Mouse (Mus musculus): ENCODE data around the gene Gm10031. TPM values are rescaled to one million over a fixed set of nuclear protein-coding genes. Genes with fewer than 3 reads are reported as not detected.
A peak's percentile ranks its signal among the peaks of the same experiment; 100 is the strongest.

Gene Gm10031
- polyA plus RNA-seq, 1 experiment from 2014 or later, result 0.91 TPM

DNA sequence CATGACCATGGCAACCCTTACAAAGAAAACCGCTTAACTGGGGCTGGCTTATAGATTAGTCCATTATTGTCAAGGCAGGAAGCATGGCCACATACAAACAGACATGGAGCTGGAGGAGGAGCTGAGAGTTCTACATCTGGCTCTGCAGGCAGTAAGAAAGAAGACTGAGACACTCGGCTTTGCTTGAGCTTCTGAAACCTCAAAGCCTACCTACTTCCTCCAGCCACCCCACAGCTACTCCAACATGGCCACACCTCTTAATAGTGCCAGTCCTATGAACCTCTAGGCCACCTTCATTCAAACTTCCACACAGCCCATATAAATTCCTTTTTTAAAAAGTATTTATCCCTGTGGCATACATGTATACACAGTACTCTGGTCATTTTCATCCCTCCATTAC is 13.2 kb downstream of the Gm10031 start:
- H3K27ac ChIP-seq (ENCODE audit: low read depth, low read length), result no peak overlapping the region
- no peaks in the 10 kb centered on the region for H3K9me3 ChIP-seq (ENCODE audit: control insufficient read depth, low read length)
- no peaks in the 10 kb centered on the region for H3K36me3 ChIP-seq (ENCODE audit: control insufficient read depth, insufficient read depth, low read length)
- ATAC-seq, result no peak
- no peak overlapping the region for H3K4me2 ChIP-seq (ENCODE audit: low read length)
- no peaks in the 10 kb centered on the region for H3K27me3 ChIP-seq (replicated peaks; ENCODE audit: control insufficient read depth, insufficient read depth, low read length)
- no peaks in the 10 kb centered on the region for H3K4me1 ChIP-seq (ENCODE audit: control insufficient read depth, insufficient read depth, low read depth, low read length)
- 72% methylated on average over 2 of the region's 2 CpGs for WGBS
- H3K9ac ChIP-seq (ENCODE audit: low read depth, low read length), result no peak overlapping the region
- no peak overlapping the region for H3K4me3 ChIP-seq (ENCODE audit: low read length)

DNA sequence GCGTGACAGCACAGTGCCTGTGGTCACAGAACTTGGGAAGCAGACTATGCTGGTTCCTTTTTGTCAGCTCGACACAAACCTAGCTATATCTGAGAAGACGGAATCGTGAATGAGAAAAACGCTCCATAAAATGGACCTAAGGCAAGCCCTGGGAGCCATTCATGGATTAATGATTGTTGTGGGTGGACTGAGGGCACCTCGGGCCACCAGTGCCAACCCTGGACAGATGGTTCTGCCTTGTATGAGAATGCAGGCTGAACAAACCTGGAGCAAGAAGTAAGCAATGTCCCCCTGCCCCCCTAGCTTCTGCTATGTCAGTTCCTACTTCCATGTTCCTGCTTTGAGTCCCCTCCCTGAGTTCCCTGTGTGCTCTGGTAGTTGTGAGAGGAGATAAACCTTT is 13.9 kb downstream of the Gm10031 start:
- no peak overlapping the region for H3K27ac ChIP-seq (ENCODE audit: low read depth, low read length)
- no peaks in the 10 kb centered on the region for H3K36me3 ChIP-seq (ENCODE audit: control insufficient read depth, insufficient read depth, low read length)
- H3K4me3 ChIP-seq (ENCODE audit: low read length), result no peak overlapping the region
- no peaks in the 10 kb centered on the region for H3K9me3 ChIP-seq (ENCODE audit: control insufficient read depth, low read length)
- no peak overlapping the region for H3K4me2 ChIP-seq (ENCODE audit: low read length)
- no peak overlapping the region for H3K9ac ChIP-seq (ENCODE audit: low read depth, low read length)
- no peaks in the 10 kb centered on the region for H3K4me1 ChIP-seq (ENCODE audit: control insufficient read depth, insufficient read depth, low read depth, low read length)
- whole genome bisulfite sequencing, result 82% methylated on average over 6 of the region's 6 CpGs
- ATAC-seq, result no peak
- no peaks in the 10 kb centered on the region for H3K27me3 ChIP-seq (replicated peaks; ENCODE audit: control insufficient read depth, insufficient read depth, low read length)

DNA sequence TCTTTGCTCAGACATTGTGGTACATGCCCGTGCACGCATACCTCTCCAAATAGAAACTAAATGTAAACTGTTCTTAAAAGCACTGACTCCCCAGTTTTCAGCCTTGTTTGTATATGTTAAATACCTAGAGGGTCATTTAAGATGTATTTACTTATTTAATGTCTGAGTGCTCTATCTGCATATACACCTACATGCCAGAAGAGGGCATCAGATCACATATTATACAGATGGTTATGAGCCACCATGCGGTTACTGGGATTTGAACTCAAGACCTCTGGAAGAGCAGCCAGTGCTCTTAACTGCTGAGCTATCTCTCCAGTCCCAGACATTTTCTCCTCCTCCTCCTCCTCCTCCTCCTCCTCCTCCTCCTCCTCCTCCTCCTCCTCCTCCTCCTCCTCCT is 14.6 kb downstream of the Gm10031 start:
- no peaks in the 10 kb centered on the region for H3K4me1 ChIP-seq (ENCODE audit: control insufficient read depth, insufficient read depth, low read depth, low read length)
- no peak for ATAC-seq
- no peaks in the 10 kb centered on the region for H3K36me3 ChIP-seq (ENCODE audit: control insufficient read depth, insufficient read depth, low read length)
- no peak overlapping the region for H3K4me3 ChIP-seq (ENCODE audit: low read length)
- 85% methylated on average over 3 of the region's 3 CpGs for WGBS
- H3K9me3 ChIP-seq (ENCODE audit: control insufficient read depth, low read length), result no peaks in the 10 kb centered on the region
- no peaks in the 10 kb centered on the region for H3K27me3 ChIP-seq (replicated peaks; ENCODE audit: control insufficient read depth, insufficient read depth, low read length)
- H3K9ac ChIP-seq (ENCODE audit: low read depth, low read length), result no peak overlapping the region
- no peak overlapping the region for H3K4me2 ChIP-seq (ENCODE audit: low read length)
- no peak overlapping the region for H3K27ac ChIP-seq (ENCODE audit: low read depth, low read length)

GRCm38 (mm10) chr1:156539787-156540560 is 16.2 kb downstream of the Gm10031 start:
- H3K9me3 ChIP-seq (ENCODE audit: control insufficient read depth, low read length), result no peaks in the 10 kb centered on the region
- no peak overlapping the region for H3K4me2 ChIP-seq (ENCODE audit: low read length)
- ATAC-seq, result peak; percentile 79
- H3K27ac ChIP-seq (ENCODE audit: low read depth, low read length), result no peak overlapping the region
- H3K27me3 ChIP-seq (replicated peaks; ENCODE audit: control insufficient read depth, insufficient read depth, low read length), result no peaks in the 10 kb centered on the region
- H3K4me3 ChIP-seq (ENCODE audit: low read length), result no peak overlapping the region
- H3K9ac ChIP-seq (ENCODE audit: low read depth, low read length), result no peak overlapping the region
- H3K4me1 ChIP-seq (ENCODE audit: control insufficient read depth, insufficient read depth, low read depth, low read length), result no peaks in the 10 kb centered on the region
- WGBS, result 38% methylated on average over 4 of the region's 4 CpGs
- no peaks in the 10 kb centered on the region for H3K36me3 ChIP-seq (ENCODE audit: control insufficient read depth, insufficient read depth, low read length)

GRCm38 (mm10) chr1:156543999-156544398 is 20.2 kb downstream of the Gm10031 start:
- no peak overlapping the region for H3K27ac ChIP-seq (ENCODE audit: low read depth, low read length)
- no peaks in the 10 kb centered on the region for H3K4me1 ChIP-seq (ENCODE audit: control insufficient read depth, insufficient read depth, low read depth, low read length)
- no peak overlapping the region for H3K4me3 ChIP-seq (ENCODE audit: low read length)
- H3K9me3 ChIP-seq (ENCODE audit: control insufficient read depth, low read length), result no peaks in the 10 kb centered on the region
- H3K9ac ChIP-seq (ENCODE audit: low read depth, low read length), result no peak overlapping the region; the same call in 1 of the 2 replicates
- ATAC-seq, result no peak
- H3K36me3 ChIP-seq (ENCODE audit: control insufficient read depth, insufficient read depth, low read length), result no peaks in the 10 kb centered on the region
- 60% methylated on average over 12 of the region's 12 CpGs for WGBS
- H3K4me2 ChIP-seq (ENCODE audit: low read length), result no peak overlapping the region
- no peaks in the 10 kb centered on the region for H3K27me3 ChIP-seq (replicated peaks; ENCODE audit: control insufficient read depth, insufficient read depth, low read length)

DNA sequence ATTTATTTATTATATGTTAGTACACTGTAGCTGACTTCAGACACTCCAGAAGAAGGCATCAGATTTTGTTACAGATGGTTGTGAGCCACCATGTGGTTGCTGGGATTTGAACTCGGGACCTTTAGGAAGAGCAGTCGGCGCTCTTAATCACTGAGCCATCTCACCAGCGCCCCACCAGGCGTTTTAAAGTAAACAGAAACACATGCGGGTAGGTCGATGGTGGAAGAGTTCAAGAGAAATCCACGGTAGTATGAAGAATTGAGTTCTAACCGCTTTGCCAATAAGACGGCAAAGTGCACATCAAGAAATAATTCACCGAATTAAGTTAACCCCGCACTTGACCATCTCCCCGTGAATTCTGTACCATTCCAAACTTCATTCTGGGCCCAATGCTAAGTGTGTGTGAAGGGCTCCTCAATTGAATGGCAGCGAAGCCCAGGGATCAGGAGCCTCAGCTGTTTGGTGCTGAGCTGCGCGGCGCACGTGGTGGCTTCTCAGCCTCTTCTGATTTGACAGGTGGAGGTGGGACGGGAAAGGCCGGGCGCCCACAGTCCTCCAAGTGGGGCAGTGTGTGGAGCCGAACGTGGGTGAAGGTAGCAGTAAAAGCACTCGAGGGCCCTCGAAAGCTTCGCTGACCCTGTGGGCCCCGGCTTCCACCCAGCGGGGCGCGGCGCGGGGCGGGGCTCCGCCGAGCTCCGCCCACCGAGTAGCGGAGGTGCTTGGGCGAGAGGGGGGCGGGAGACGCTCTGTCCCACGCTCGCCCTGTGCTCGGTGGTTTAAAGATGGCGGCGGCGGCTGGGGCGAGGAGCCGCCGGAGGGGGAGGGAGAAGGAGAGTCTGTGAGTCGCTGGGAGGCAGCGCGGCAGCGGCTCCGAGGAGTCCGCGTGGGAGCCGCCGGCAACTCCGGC is 34.5 kb downstream of the Gm10031 start, which contains the start of gene Abl2:
TSS of gene Abl2 (plus strand) at position 763 of the 907 bp plus-strand sequence.
- Histone ChIP-seq H3K4me3 (ENCODE audit: low read length) (peak within 1 kb of the TSS; percentile 90), H3K4me2 (ENCODE audit: low read length) (peak within 1 kb of the TSS; percentile 75), H3K27me3 (replicated peaks; ENCODE audit: control insufficient read depth, insufficient read depth, low read length) (no peaks in the 10 kb centered on the region), H3K36me3 (ENCODE audit: control insufficient read depth, insufficient read depth, low read length) (no peaks in the 10 kb centered on the region), H3K9me3 (ENCODE audit: control insufficient read depth, low read length) (no peaks in the 10 kb centered on the region), H3K4me1 (ENCODE audit: control insufficient read depth, insufficient read depth, low read depth, low read length) (no peaks in the 10 kb centered on the region; the same call in none of the 2 replicates), H3K27ac (ENCODE audit: low read depth, low read length) (peak within 1 kb of the TSS; percentile 97), H3K9ac (ENCODE audit: low read depth, low read length) (peak within 1 kb of the TSS; percentile 99)
- WGBS, result 7% methylated on average over 60 of the region's 60 CpGs
- peak; percentile 96 for ATAC-seq

DNA sequence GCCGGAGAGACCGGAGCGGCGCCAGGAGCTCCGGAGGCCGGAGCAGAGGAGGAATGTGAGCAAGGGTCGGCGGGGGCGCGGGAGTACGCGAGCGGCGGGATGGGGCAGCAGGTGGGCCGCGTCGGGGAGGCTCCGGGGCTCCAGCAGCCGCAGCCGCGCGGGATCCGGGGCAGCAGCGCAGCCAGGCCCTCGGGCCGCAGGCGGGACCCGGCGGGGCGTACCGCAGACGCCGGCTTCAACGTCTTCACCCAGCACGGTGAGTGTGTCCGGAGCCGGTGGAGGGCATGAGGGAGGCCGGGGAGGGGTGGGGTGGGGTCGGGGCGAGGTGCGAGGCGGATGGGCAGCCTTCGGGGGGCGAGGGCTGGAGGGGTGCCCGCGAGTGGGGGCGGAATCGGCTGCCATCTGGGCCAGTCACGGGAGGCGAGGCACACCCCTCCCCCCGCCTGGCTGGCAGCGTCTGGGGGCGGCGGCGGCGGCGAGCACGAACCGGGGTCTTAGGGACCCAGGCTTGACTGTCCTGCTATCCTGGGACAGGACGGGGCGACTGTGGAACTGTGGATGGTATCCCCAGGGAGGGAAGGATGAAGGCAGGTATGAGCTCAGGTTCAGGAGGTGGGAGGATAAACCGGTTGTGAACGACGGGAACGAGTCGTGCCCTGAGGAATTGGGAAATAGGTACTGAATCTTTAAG is 35.3 kb downstream of the Gm10031 start:
- Histone ChIP-seq H3K4me2 (ENCODE audit: low read length) (peak overlapping the region; percentile 61), H3K9me3 (ENCODE audit: control insufficient read depth, low read length) (no peaks in the 10 kb centered on the region), H3K4me3 (ENCODE audit: low read length) (peak overlapping the region; percentile 90), H3K4me1 (ENCODE audit: control insufficient read depth, insufficient read depth, low read depth, low read length) (no peaks in the 10 kb centered on the region; the same call in none of the 2 replicates), H3K27me3 (replicated peaks; ENCODE audit: control insufficient read depth, insufficient read depth, low read length) (no peaks in the 10 kb centered on the region), H3K36me3 (ENCODE audit: control insufficient read depth, insufficient read depth, low read length) (no peaks in the 10 kb centered on the region), H3K9ac (ENCODE audit: low read depth, low read length) (peak overlapping the region; percentile 99), H3K27ac (ENCODE audit: low read depth, low read length) (peak overlapping the region; percentile 97)
- ATAC-seq, result peak; percentile 66
- WGBS, result under 1% methylated on average over 59 of the region's 66 CpGs

DNA sequence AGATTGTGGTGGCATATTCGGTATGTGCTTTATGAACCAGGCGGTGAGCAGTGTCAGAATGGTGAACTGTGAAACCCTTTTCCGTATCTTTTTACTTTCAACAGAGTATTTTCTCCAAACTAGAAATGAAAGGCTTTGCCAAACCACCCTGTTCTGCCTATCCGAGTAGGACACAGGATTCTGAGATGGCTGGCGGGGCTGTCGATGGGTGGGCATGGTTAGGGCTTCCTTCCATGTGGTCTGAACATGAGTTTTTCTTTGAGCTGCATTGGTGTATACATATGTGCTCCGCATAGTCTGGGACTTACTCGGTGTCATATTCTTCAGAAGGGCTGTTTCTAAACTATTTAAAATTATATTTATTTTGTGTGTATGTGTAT is 35.8 kb downstream of the Gm10031 start:
- H3K4me2 ChIP-seq (ENCODE audit: low read length), result peak overlapping the region; percentile 61
- H3K9ac ChIP-seq (ENCODE audit: low read depth, low read length), result peak overlapping the region; percentile 99
- no peaks in the 10 kb centered on the region for H3K36me3 ChIP-seq (ENCODE audit: control insufficient read depth, insufficient read depth, low read length)
- WGBS, result 10% methylated on average over 8 of the region's 8 CpGs
- H3K4me1 ChIP-seq (ENCODE audit: control insufficient read depth, insufficient read depth, low read depth, low read length), result no peaks in the 10 kb centered on the region; the same call in none of the 2 replicates
- H3K27ac ChIP-seq (ENCODE audit: low read depth, low read length), result peak overlapping the region; percentile 97
- no peaks in the 10 kb centered on the region for H3K9me3 ChIP-seq (ENCODE audit: control insufficient read depth, low read length)
- ATAC-seq, result peak; percentile 35
- H3K27me3 ChIP-seq (replicated peaks; ENCODE audit: control insufficient read depth, insufficient read depth, low read length), result no peaks in the 10 kb centered on the region
- peak overlapping the region; percentile 90 for H3K4me3 ChIP-seq (ENCODE audit: low read length)

Data from hindbrain, embryonic 16.5 days (tissue).